Mouse (Mus musculus): ENCODE results near the gene Slc6a16. TPM values are rescaled to one million over a fixed set of nuclear protein-coding genes. Genes with fewer than 3 reads are reported as not detected.

The Slc6a16 gene
- polyA plus RNA-seq, 1 experiment: 0.63 TPM

- TF ChIP-seq CTCF (IDR thresholded peaks at IDR 0.05; ENCODE audit: low read depth, low read length) (no peak), EP300 (IDR thresholded peaks at IDR 0.05; ENCODE audit: insufficient read depth, low read depth, low read length) (no peak), POLR2A (IDR thresholded peaks at IDR 0.05; ENCODE audit: insufficient read depth, low read length) (no peak)
- Histone ChIP-seq H3K4me1 (ENCODE audit: control insufficient read depth, insufficient read depth, low read length) (peaks cover 1% of the 10 kb centered on the region), H3K4me3 (ENCODE audit: low read depth, low read length) (peak overlapping the region; percentile 24), H3K27ac (ENCODE audit: insufficient read depth, low read length) (no peak overlapping the region), H3K27me3 (ENCODE audit: control insufficient read depth, insufficient read depth, low read length, poor library complexity, severe bottlenecking) (no peaks in the 10 kb centered on the region), H3K9me3 (replicated peaks; ENCODE audit: control insufficient read depth, insufficient read depth, low read length, poor library complexity, severe bottlenecking) (no peaks in the 10 kb centered on the region), H3K9ac (ENCODE audit: low read depth, poor library complexity, severe bottlenecking) (no peak overlapping the region), H3K36me3 (ENCODE audit: control insufficient read depth, insufficient read depth, low read length, poor library complexity, severe bottlenecking) (no peaks in the 10 kb centered on the region)
Measured at GRCm38 (mm10) chr7:45212356-45212755, 28.5 kb upstream of the Slc6a16 start.

GRCm38 (mm10) chr7:45213708-45214107 is 27.2 kb upstream of the Slc6a16 start:
- Histone ChIP-seq H3K4me1 (ENCODE audit: control insufficient read depth, insufficient read depth, low read length) (peaks cover 1% of the 10 kb centered on the region), H3K27ac (ENCODE audit: insufficient read depth, low read length) (no peak overlapping the region), H3K9me3 (replicated peaks; ENCODE audit: control insufficient read depth, insufficient read depth, low read length, poor library complexity, severe bottlenecking) (no peaks in the 10 kb centered on the region), H3K36me3 (ENCODE audit: control insufficient read depth, insufficient read depth, low read length, poor library complexity, severe bottlenecking) (peaks cover 9% of the 10 kb centered on the region), H3K27me3 (ENCODE audit: control insufficient read depth, insufficient read depth, low read length, poor library complexity, severe bottlenecking) (no peaks in the 10 kb centered on the region), H3K4me3 (ENCODE audit: low read depth, low read length) (no peak overlapping the region), H3K9ac (ENCODE audit: low read depth, poor library complexity, severe bottlenecking) (no peak overlapping the region)
- TF ChIP-seq POLR2A (IDR thresholded peaks at IDR 0.05; ENCODE audit: insufficient read depth, low read length) (no peak), EP300 (IDR thresholded peaks at IDR 0.05; ENCODE audit: insufficient read depth, low read depth, low read length) (0 out of 2 replicates have a peak, but pooled peaks have one; percentile 18)

DNA sequence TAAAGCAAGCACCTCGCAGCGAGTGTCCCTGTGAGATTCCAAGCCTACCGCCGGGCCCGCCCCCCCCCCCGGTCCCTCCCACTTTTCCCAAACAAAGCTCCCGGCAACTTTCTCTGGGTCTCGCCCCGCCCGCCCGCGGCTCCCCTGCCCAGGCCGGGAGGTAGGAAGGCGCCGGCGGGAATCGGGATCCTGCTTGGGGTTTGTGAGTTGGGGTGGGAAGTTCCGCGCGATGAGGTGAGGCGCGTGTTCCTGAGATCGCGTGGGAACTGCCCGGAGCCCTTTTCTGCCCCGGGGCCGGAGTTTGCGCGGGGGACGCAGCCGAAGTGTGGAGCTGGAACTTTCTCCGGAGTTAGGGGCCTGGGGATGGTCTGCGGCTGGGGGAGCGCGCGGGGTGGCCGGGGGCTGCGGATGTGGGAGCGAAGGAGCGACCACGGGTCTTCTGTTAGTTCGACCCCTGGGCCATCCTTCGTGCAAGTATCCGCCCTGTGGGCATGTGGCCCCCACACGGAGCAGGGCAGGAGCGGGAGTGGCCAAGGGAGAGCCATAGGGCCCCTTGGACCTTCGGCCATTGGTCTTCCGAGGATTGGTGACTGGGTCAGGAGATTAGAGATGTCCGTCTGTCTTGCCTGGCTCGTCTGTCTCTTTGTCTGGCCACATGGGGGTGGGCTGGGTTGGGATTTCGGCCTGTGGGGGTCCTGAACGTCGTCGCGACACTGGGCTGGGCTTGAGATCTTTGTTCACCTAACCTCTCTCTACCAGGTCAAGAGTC is 25.0 kb upstream of the Slc6a16 start, which contains the start of gene Tead2:
Gene Tead2 (plus strand): TSS at position 81 of the 769 bp plus-strand sequence.
- Histone ChIP-seq H3K9me3 (replicated peaks; ENCODE audit: control insufficient read depth, insufficient read depth, low read length, poor library complexity, severe bottlenecking) (no peaks in the 10 kb centered on the region), H3K4me3 (ENCODE audit: low read depth, low read length) (peak within 1 kb of the TSS; percentile 65), H3K27me3 (ENCODE audit: control insufficient read depth, insufficient read depth, low read length, poor library complexity, severe bottlenecking) (no peaks in the 10 kb centered on the region), H3K4me1 (ENCODE audit: control insufficient read depth, insufficient read depth, low read length) (peaks cover 6% of the 10 kb centered on the region), H3K36me3 (ENCODE audit: control insufficient read depth, insufficient read depth, low read length, poor library complexity, severe bottlenecking) (peaks cover 12% of the 10 kb centered on the region), H3K27ac (ENCODE audit: insufficient read depth, low read length) (peak within 1 kb of the TSS; percentile 39), H3K9ac (ENCODE audit: low read depth, poor library complexity, severe bottlenecking) (peak within 1 kb of the TSS; percentile 89)
- TF ChIP-seq POLR2A (IDR thresholded peaks at IDR 0.05; ENCODE audit: insufficient read depth, low read length): no peak
- no peak for TF ChIP-seq CTCF (IDR thresholded peaks at IDR 0.05; ENCODE audit: low read depth, low read length)
- TF ChIP-seq EP300 (IDR thresholded peaks at IDR 0.05; ENCODE audit: insufficient read depth, low read depth, low read length): no peak

GRCm38 (mm10) chr7:45216442-45217183 is 24.3 kb upstream of the Slc6a16 start:
- Histone ChIP-seq H3K4me1 (ENCODE audit: control insufficient read depth, insufficient read depth, low read length) (peaks cover 4% of the 10 kb centered on the region), H3K4me3 (ENCODE audit: low read depth, low read length) (peak overlapping the region; percentile 65), H3K27ac (ENCODE audit: insufficient read depth, low read length) (peak overlapping the region; percentile 39), H3K36me3 (ENCODE audit: control insufficient read depth, insufficient read depth, low read length, poor library complexity, severe bottlenecking) (peaks cover 12% of the 10 kb centered on the region), H3K9ac (ENCODE audit: low read depth, poor library complexity, severe bottlenecking) (peak overlapping the region; percentile 89), H3K27me3 (ENCODE audit: control insufficient read depth, insufficient read depth, low read length, poor library complexity, severe bottlenecking) (no peaks in the 10 kb centered on the region), H3K9me3 (replicated peaks; ENCODE audit: control insufficient read depth, insufficient read depth, low read length, poor library complexity, severe bottlenecking) (no peaks in the 10 kb centered on the region)
- peak; percentile 68 for TF ChIP-seq EP300 (IDR thresholded peaks at IDR 0.05; ENCODE audit: insufficient read depth, low read depth, low read length)
- no peak for TF ChIP-seq POLR2A (IDR thresholded peaks at IDR 0.05; ENCODE audit: insufficient read depth, low read length)

DNA sequence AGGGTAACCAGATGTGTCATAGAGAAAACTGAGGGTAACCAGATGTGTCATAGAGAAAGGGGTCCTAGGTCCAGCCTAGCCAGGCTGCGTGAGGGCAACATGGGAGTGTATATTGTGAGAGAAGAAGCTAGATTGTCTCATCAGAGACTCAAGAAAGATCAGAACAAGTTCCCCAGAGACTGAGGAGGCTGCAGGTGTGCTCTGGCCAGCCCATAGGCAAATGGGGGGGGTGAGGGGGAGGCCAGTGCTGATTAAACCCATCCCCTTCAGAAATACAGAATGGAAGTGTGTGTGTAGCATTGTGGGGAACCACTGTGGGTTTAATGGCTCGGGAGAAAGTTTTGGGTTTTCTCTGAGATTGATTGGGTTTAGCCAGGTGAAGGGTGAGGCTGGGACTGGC is 19.2 kb upstream of the Slc6a16 start:
- H3K9ac ChIP-seq (ENCODE audit: low read depth, poor library complexity, severe bottlenecking): no peak overlapping the region
- no peak overlapping the region for H3K27ac ChIP-seq (ENCODE audit: insufficient read depth, low read length)
- H3K9me3 ChIP-seq (replicated peaks; ENCODE audit: control insufficient read depth, insufficient read depth, low read length, poor library complexity, severe bottlenecking): no peaks in the 10 kb centered on the region
- H3K27me3 ChIP-seq (ENCODE audit: control insufficient read depth, insufficient read depth, low read length, poor library complexity, severe bottlenecking): no peaks in the 10 kb centered on the region
- H3K36me3 ChIP-seq (ENCODE audit: control insufficient read depth, insufficient read depth, low read length, poor library complexity, severe bottlenecking): peaks cover 18% of the 10 kb centered on the region
- TF ChIP-seq POLR2A (IDR thresholded peaks at IDR 0.05; ENCODE audit: insufficient read depth, low read length): no peak
- TF ChIP-seq CTCF (IDR thresholded peaks at IDR 0.05; ENCODE audit: low read depth, low read length): no peak
- peaks cover 4% of the 10 kb centered on the region for H3K4me1 ChIP-seq (ENCODE audit: control insufficient read depth, insufficient read depth, low read length)
- H3K4me3 ChIP-seq (ENCODE audit: low read depth, low read length): no peak overlapping the region

GRCm38 (mm10) chr7:45224826-45225225 is 16.1 kb upstream of the Slc6a16 start:
- peaks cover 6% of the 10 kb centered on the region for H3K4me1 ChIP-seq (ENCODE audit: control insufficient read depth, insufficient read depth, low read length)
- peaks cover 9% of the 10 kb centered on the region; the same call in 1 of the 2 replicates for H3K36me3 ChIP-seq (ENCODE audit: control insufficient read depth, insufficient read depth, low read length, poor library complexity, severe bottlenecking)
- no peak overlapping the region for H3K9ac ChIP-seq (ENCODE audit: low read depth, poor library complexity, severe bottlenecking)
- no peak overlapping the region for H3K4me3 ChIP-seq (ENCODE audit: low read depth, low read length)
- H3K9me3 ChIP-seq (replicated peaks; ENCODE audit: control insufficient read depth, insufficient read depth, low read length, poor library complexity, severe bottlenecking): no peaks in the 10 kb centered on the region
- TF ChIP-seq POLR2A (IDR thresholded peaks at IDR 0.05; ENCODE audit: insufficient read depth, low read length) (no peak), EP300 (IDR thresholded peaks at IDR 0.05; ENCODE audit: insufficient read depth, low read depth, low read length) (no peak), CTCF (IDR thresholded peaks at IDR 0.05; ENCODE audit: low read depth, low read length) (no peak)
- no peak overlapping the region for H3K27ac ChIP-seq (ENCODE audit: insufficient read depth, low read length)
- H3K27me3 ChIP-seq (ENCODE audit: control insufficient read depth, insufficient read depth, low read length, poor library complexity, severe bottlenecking): no peaks in the 10 kb centered on the region

All from ES-Bruce4 (cell line).